ENCODE assay signal across 25 mouse cellular contexts in genomic region chr5:128662881-128663280, GRCm38 (mm10). TPM values are rescaled to one million over a fixed set of nuclear protein-coding genes. Genes with fewer than 3 reads are reported as not detected.
DNase-seq lines count a peak whose midpoint lies in the region; ATAC-seq and TF ChIP-seq lines count a peak whose summit lies in the region.
"Had no signal": no experiment of that assay in that cellular context is flagged by ENCODE, and none has a peak within 500 bp of the region (broad histone marks: within the 10 kb centered on the region; RNA-seq: fewer than 3 reads in every experiment).

No protein-coding gene starts in this region.

- no peak for ATAC-seq in midbrain, postnatal 0 days (ENCODE audit: low FRiP score)
- no peak for ATAC-seq in midbrain, embryonic 15.5 days (replicated peaks)
- no peak for ATAC-seq in stomach, postnatal 0 days (ENCODE audit: low FRiP score, low TSS enrichment)
- ATAC-seq: forebrain, embryonic 14.5 days; hindbrain, postnatal 0 days; Patski had no signal

- no peak overlapping the region for H3K9ac ChIP-seq in midbrain, postnatal 0 days (replicated peaks; ENCODE audit: low read length, poor library complexity, severe bottlenecking)
- no peak overlapping the region for H3K9ac ChIP-seq in midbrain, embryonic 15.5 days
- no peak overlapping the region for H3K9ac ChIP-seq in stomach, postnatal 0 days (ENCODE audit: low read length)
- H3K9ac ChIP-seq: heart, embryonic 15.5 days; hindbrain, embryonic 13.5 days had no signal

- H3K9me3 ChIP-seq in midbrain, postnatal 0 days (ENCODE audit: low read length): no peaks in the 10 kb centered on the region
- H3K9me3 ChIP-seq in midbrain, embryonic 15.5 days: no peaks in the 10 kb centered on the region
- H3K9me3 ChIP-seq in stomach, postnatal 0 days (ENCODE audit: control insufficient read depth, low read length): no peaks in the 10 kb centered on the region
- H3K9me3 ChIP-seq: hindbrain, embryonic 13.5 days had no signal

- WGBS in midbrain, postnatal 0 days: 94% methylated on average over 6 of the region's 6 CpGs
- WGBS in midbrain, embryonic 15.5 days: 95% methylated on average over 6 of the region's 6 CpGs
- WGBS in stomach, postnatal 0 days: 93% methylated on average over 6 of the region's 6 CpGs

- H3K4me2 ChIP-seq in midbrain, postnatal 0 days (ENCODE audit: low read depth, low read length, poor library complexity, severe bottlenecking): no peak overlapping the region
- H3K4me2 ChIP-seq in midbrain, embryonic 15.5 days: no peak overlapping the region
- no peak overlapping the region for H3K4me2 ChIP-seq in stomach, postnatal 0 days (replicated peaks; ENCODE audit: low read depth)
- H3K4me2 ChIP-seq: heart, embryonic 11.5 days; heart, embryonic 15.5 days; hindbrain, embryonic 13.5 days had no signal

- no peak for TF ChIP-seq EP300 in stomach, postnatal 0 days (optimal IDR thresholded peaks at IDR 0.05)

- TF ChIP-seq CTCF in layer of hippocampus, adult 2 months (conservative IDR thresholded peaks at IDR 0.05): peak; percentile 39
- TF ChIP-seq CTCF in midbrain, postnatal 0 days (IDR thresholded peaks at IDR 0.05): 0 out of 2 replicates have a peak, but pooled peaks have one; percentile 30
- TF ChIP-seq CTCF in stomach, postnatal 0 days (IDR thresholded peaks at IDR 0.05; ENCODE audit: low read depth): peak; percentile 30; the same call in 1 of the 2 replicates

- H3K36me3 ChIP-seq in midbrain, postnatal 0 days (ENCODE audit: insufficient read depth, low read length): no peaks in the 10 kb centered on the region
- H3K36me3 ChIP-seq in midbrain, embryonic 15.5 days (replicated peaks): no peaks in the 10 kb centered on the region
- H3K36me3 ChIP-seq in stomach, postnatal 0 days (ENCODE audit: control insufficient read depth, insufficient read depth, low read length): no peaks in the 10 kb centered on the region
- H3K36me3 ChIP-seq: embryonic facial prominence, embryonic 10.5 days; G1E; heart, embryonic 15.5 days; hindbrain, embryonic 13.5 days had no signal

- no peak overlapping the region for H3K27ac ChIP-seq in layer of hippocampus, adult 2 months
- H3K27ac ChIP-seq in midbrain, postnatal 0 days (ENCODE audit: low read depth, low read length): no peak overlapping the region
- no peak overlapping the region for H3K27ac ChIP-seq in midbrain, embryonic 15.5 days
- H3K27ac ChIP-seq in stomach, postnatal 0 days (replicated peaks): no peak overlapping the region
- H3K27ac ChIP-seq: embryonic facial prominence, embryonic 10.5 days; heart, adult 2 months; heart, embryonic 15.5 days; hindbrain, embryonic 13.5 days; hindbrain, postnatal 0 days had no signal

- DNase-seq in layer of hippocampus, adult 2 months (ENCODE audit: low spot score in 2 of 2): no peak
- DNase-seq in layer of hippocampus, adult 9-11 months: no peak
- no peak for DNase-seq in midbrain, postnatal 0 days (ENCODE audit: low spot score)
- DNase-seq in R1 (ENCODE audit: low read depth, low spot score): peak; percentile 55
- DNase-seq in stomach, postnatal 0 days (ENCODE audit: low spot score): no peak
- no peak for DNase-seq in natural killer cell, adult 2 months (ENCODE audit: low spot score in 2 of 2)
- DNase-seq in adrenal gland, postnatal 25 days: no peak
- DNase-seq: adrenal gland, adult 8-10 months; cerebellum, adult 11-12 months; cerebellum, adult 9-11 months; cerebellum, postnatal 36 days; gastrocnemius, postnatal 10 days; heart, adult 2 months; heart, postnatal 14 days had no signal

- H3K27me3 ChIP-seq in midbrain, postnatal 0 days (ENCODE audit: insufficient read depth, low read length): no peaks in the 10 kb centered on the region
- no peaks in the 10 kb centered on the region for H3K27me3 ChIP-seq in midbrain, embryonic 15.5 days (replicated peaks)
- H3K27me3 ChIP-seq in stomach, postnatal 0 days (ENCODE audit: control insufficient read depth, insufficient read depth, low read length): no peaks in the 10 kb centered on the region
- H3K27me3 ChIP-seq: heart, embryonic 15.5 days; hindbrain, embryonic 13.5 days; Patski had no signal

- no peak overlapping the region for H3K4me3 ChIP-seq in layer of hippocampus, adult 2 months
- no peak overlapping the region for H3K4me3 ChIP-seq in midbrain, postnatal 0 days (ENCODE audit: low read depth, low read length)
- no peak overlapping the region for H3K4me3 ChIP-seq in midbrain, embryonic 15.5 days
- H3K4me3 ChIP-seq in stomach, postnatal 0 days (ENCODE audit: low read depth, low read length): no peak overlapping the region
- H3K4me3 ChIP-seq: embryonic facial prominence, embryonic 10.5 days; heart, adult 2 months; heart, embryonic 15.5 days; hindbrain, embryonic 13.5 days had no signal

- H3K4me1 ChIP-seq in midbrain, postnatal 0 days (ENCODE audit: insufficient read depth, low read length): no peaks in the 10 kb centered on the region
- H3K4me1 ChIP-seq in midbrain, embryonic 15.5 days: no peaks in the 10 kb centered on the region
- no peaks in the 10 kb centered on the region for H3K4me1 ChIP-seq in stomach, postnatal 0 days (replicated peaks; ENCODE audit: control insufficient read depth, insufficient read depth)
- H3K4me1 ChIP-seq: heart, embryonic 15.5 days had no signal

RNA-seq across cellular contexts. Expression of gene Piwil1, which starts 39.4 kb away (rescaled TPM):
- under 1 TPM; 0.07 to 0.18 TPM for total RNA-seq in layer of hippocampus, adult 2 months (2021)
- 0.22 and 0.76 TPM in 2 replicates for total RNA-seq in midbrain, postnatal 0 days (2014; rRNA removed)
- 0.45 and 0.47 TPM in 2 replicates for polyA plus RNA-seq in midbrain, postnatal 0 days (2015; fragmentation: Nextera tagmentation; extraction: Ambion mirVana)
- 0.34 and 0.40 TPM in 2 replicates for polyA plus RNA-seq in midbrain, embryonic 15.5 days (2015; fragmentation: Nextera tagmentation; extraction: Ambion mirVana)
- polyA plus RNA-seq in stomach, postnatal 0 days (2015; fragmentation: Nextera tagmentation; extraction: Ambion mirVana): not detected in 2 replicates
- not detected in 2 replicates for total RNA-seq in adrenal gland, postnatal 25 days (2021)
- total RNA-seq: adrenal gland, adult 8-10 months; adrenal gland, postnatal 4 days; heart, adult 2 months; heart, postnatal 14 days; hematopoietic stem cell, adult 5-6 weeks had no signal
- polyA plus RNA-seq: embryonic facial prominence, embryonic 10.5 days; forebrain, embryonic 14.5 days; G1E; heart, embryonic 11.5 days; heart, embryonic 15.5 days; Patski had no signal
